Comparison of ENCODE assay signal across 23 mouse cellular contexts in the genomic region with DNA sequence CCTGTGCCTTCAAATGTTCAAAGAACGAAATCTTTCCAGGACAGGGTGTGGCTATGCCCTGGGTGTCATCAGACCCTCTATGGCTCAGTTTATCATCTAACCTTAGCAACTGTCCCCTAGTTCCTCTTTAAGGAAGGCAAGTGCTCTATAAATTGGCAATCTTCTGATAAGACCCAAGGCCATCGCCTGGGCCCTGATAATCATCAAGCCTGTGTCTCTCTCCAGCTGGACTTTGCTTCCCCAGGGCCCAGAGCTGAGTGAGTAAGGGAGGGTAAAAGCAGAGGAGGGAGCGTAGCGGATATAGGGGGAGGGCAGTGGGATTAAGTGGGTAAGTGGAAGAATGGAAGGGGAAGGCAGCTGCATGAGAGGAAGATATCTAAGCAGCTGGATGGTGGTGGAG. TPM values are rescaled to one million over a fixed set of nuclear protein-coding genes. Genes with fewer than 3 reads are reported as not detected.
A peak's percentile ranks its signal among the peaks of the same experiment; 100 is the strongest.
DNase-seq lines count a peak whose midpoint lies in the region; ATAC-seq and TF ChIP-seq lines count a peak whose summit lies in the region.
"Had no signal": no experiment of that assay in that cellular context is flagged by ENCODE, and none has a peak within 500 bp of the region (broad histone marks: within the 10 kb centered on the region; RNA-seq: fewer than 3 reads in every experiment).

No protein-coding gene starts in this region.

- H3K4me1 ChIP-seq in midbrain, embryonic 13.5 days (replicated peaks): no peaks in the 10 kb centered on the region
- H3K4me1 ChIP-seq in midbrain, embryonic 15.5 days: no peaks in the 10 kb centered on the region
- peaks cover 23 to 24% of the 10 kb centered on the region in 2 experiments for H3K4me1 ChIP-seq in liver, embryonic 14.5 days (replicated peaks; ENCODE audit: control insufficient read depth in 2 of 2, insufficient read depth in 2 of 2, low read length in 1 of 2)
- H3K4me1 ChIP-seq in hindbrain, embryonic 14.5 days (replicated peaks; ENCODE audit: control insufficient read depth, insufficient read depth, low read length): no peaks in the 10 kb centered on the region
- H3K4me1 ChIP-seq: limb, embryonic 15.5 days had no signal

- TF ChIP-seq CTCF in liver, embryonic 14.5 days (IDR thresholded peaks at IDR 0.05; ENCODE audit: low read depth): no peak

- no peak for TF ChIP-seq EP300 in liver, embryonic 14.5 days (IDR thresholded peaks at IDR 0.05; ENCODE audit: low read depth)

- no peak overlapping the region for H3K4me2 ChIP-seq in midbrain, embryonic 13.5 days (replicated peaks)
- no peak overlapping the region for H3K4me2 ChIP-seq in midbrain, embryonic 15.5 days
- H3K4me2 ChIP-seq in liver, embryonic 14.5 days (ENCODE audit: low read depth): no peak overlapping the region
- no peak overlapping the region for H3K4me2 ChIP-seq in hindbrain, embryonic 14.5 days (replicated peaks)
- H3K4me2 ChIP-seq: embryonic facial prominence, embryonic 13.5 days; limb, embryonic 15.5 days had no signal

- H3K4me3 ChIP-seq in midbrain, embryonic 13.5 days (replicated peaks): no peak overlapping the region
- no peak overlapping the region for H3K4me3 ChIP-seq in midbrain, embryonic 15.5 days
- H3K4me3 ChIP-seq in liver, embryonic 14.5 days (ENCODE audit: insufficient read depth in 1 of 2, low read depth in 2 of 2, low read length in 2 of 2): no peak overlapping the region
- H3K4me3 ChIP-seq in hindbrain, embryonic 14.5 days (replicated peaks; ENCODE audit: low read length): no peak overlapping the region
- H3K4me3 ChIP-seq: embryonic facial prominence, embryonic 13.5 days; gastrocnemius, adult 2 months; limb, embryonic 15.5 days; megakaryocyte, embryonic 14.5 days had no signal

- WGBS in midbrain, embryonic 13.5 days: 75% methylated on average over 4 of the region's 4 CpGs
- 71% methylated on average over 4 of the region's 4 CpGs for WGBS in midbrain, embryonic 15.5 days
- WGBS in liver, embryonic 14.5 days (ENCODE audit: insufficient replicate concordance): 44% methylated on average over 4 of the region's 4 CpGs
- WGBS in hindbrain, embryonic 14.5 days: 88% methylated on average over 4 of the region's 4 CpGs

- H3K9me3 ChIP-seq in midbrain, embryonic 13.5 days: no peaks in the 10 kb centered on the region
- no peaks in the 10 kb centered on the region for H3K9me3 ChIP-seq in midbrain, embryonic 15.5 days
- no peaks in the 10 kb centered on the region for H3K9me3 ChIP-seq in liver, embryonic 14.5 days (ENCODE audit: control insufficient read depth, low read length)
- H3K9me3 ChIP-seq in hindbrain, embryonic 14.5 days (ENCODE audit: control insufficient read depth, low read length): no peaks in the 10 kb centered on the region
- H3K9me3 ChIP-seq: embryonic facial prominence, embryonic 13.5 days; limb, embryonic 15.5 days; megakaryocyte, embryonic 14.5 days had no signal

- ATAC-seq in midbrain, embryonic 13.5 days: no peak
- no peak for ATAC-seq in midbrain, embryonic 15.5 days (replicated peaks)
- ATAC-seq in granulocyte monocyte progenitor cell, adult 5-6 weeks (replicated peaks; ENCODE audit: poor library complexity, severe bottlenecking): 0 out of 2 replicates have a peak, but pooled peaks have one; percentile 20
- no peak for ATAC-seq in liver, embryonic 14.5 days (ENCODE audit: insufficient read depth)
- ATAC-seq in activated CD4-positive, CD25-positive, alpha-beta regulatory T cell, adult 4 months: no peak
- ATAC-seq in hindbrain, embryonic 14.5 days (ENCODE audit: low FRiP score): no peak
- ATAC-seq: hindbrain, postnatal 0 days; lung, postnatal 0 days had no signal

- no peaks in the 10 kb centered on the region for H3K36me3 ChIP-seq in midbrain, embryonic 13.5 days
- no peaks in the 10 kb centered on the region for H3K36me3 ChIP-seq in midbrain, embryonic 15.5 days (replicated peaks)
- H3K36me3 ChIP-seq in liver, embryonic 14.5 days (replicated peaks; ENCODE audit: control insufficient read depth, insufficient read depth, low read depth): no peaks in the 10 kb centered on the region; the same call in 1 of the 2 replicates
- H3K36me3 ChIP-seq in hindbrain, embryonic 14.5 days (replicated peaks; ENCODE audit: control insufficient read depth, insufficient read depth): no peaks in the 10 kb centered on the region
- H3K36me3 ChIP-seq: limb, embryonic 15.5 days had no signal

- no peak overlapping the region for H3K27ac ChIP-seq in midbrain, embryonic 13.5 days
- no peak overlapping the region for H3K27ac ChIP-seq in midbrain, embryonic 15.5 days
- H3K27ac ChIP-seq in liver, embryonic 14.5 days: no peak overlapping the region
- H3K27ac ChIP-seq in hindbrain, embryonic 14.5 days: no peak overlapping the region
- H3K27ac ChIP-seq: embryonic facial prominence, embryonic 13.5 days; gastrocnemius, adult 2 months; hindbrain, postnatal 0 days; limb, embryonic 15.5 days had no signal

- H3K27me3 ChIP-seq in midbrain, embryonic 13.5 days: no peaks in the 10 kb centered on the region
- H3K27me3 ChIP-seq in midbrain, embryonic 15.5 days (replicated peaks): no peaks in the 10 kb centered on the region
- H3K27me3 ChIP-seq in liver, embryonic 14.5 days (ENCODE audit: control insufficient read depth, insufficient read depth, low read length): no peaks in the 10 kb centered on the region
- H3K27me3 ChIP-seq in hindbrain, embryonic 14.5 days (ENCODE audit: control insufficient read depth, insufficient read depth, low read length): no peaks in the 10 kb centered on the region
- H3K27me3 ChIP-seq: embryonic facial prominence, embryonic 13.5 days; limb, embryonic 15.5 days; megakaryocyte, embryonic 14.5 days had no signal

- no peak for DNase-seq in liver, embryonic 14.5 days (ENCODE audit: low read depth in 3 of 3, low spot score in 3 of 3)
- DNase-seq in yolk sac, embryonic 10.5 days (ENCODE audit: low spot score): peak; percentile 71
- no peak for DNase-seq in hindbrain, embryonic 14.5 days (ENCODE audit: low spot score)
- DNase-seq: adrenal gland, postnatal 14 days; cerebellum, adult 18-20 months; gastrocnemius, adult 2 months; heart, adult 18-20 months; heart, postnatal 10 days; kidney, postnatal 4 days; thymus, adult 2 months had no signal

- 0 out of 2 replicates have a peak overlapping the region, but pooled peaks have one; percentile 1 for H3K9ac ChIP-seq in midbrain, embryonic 13.5 days (replicated peaks)
- H3K9ac ChIP-seq in midbrain, embryonic 15.5 days: no peak overlapping the region
- H3K9ac ChIP-seq in liver, embryonic 14.5 days (replicated peaks): peak overlapping the region; percentile 18; the same call in 1 of the 2 replicates
- no peak overlapping the region for H3K9ac ChIP-seq in hindbrain, embryonic 14.5 days
- H3K9ac ChIP-seq: embryonic facial prominence, embryonic 13.5 days; limb, embryonic 15.5 days had no signal

RNA-seq across cellular contexts. Expression of gene Naaladl1, which starts 1.1 kb away (rescaled TPM):
- 0.52 and 0.58 TPM in 2 replicates for polyA plus RNA-seq in midbrain, embryonic 13.5 days (2015; fragmentation: Nextera tagmentation; extraction: Ambion mirVana)
- 0.41 and 0.53 TPM in 2 replicates for polyA plus RNA-seq in midbrain, embryonic 15.5 days (2015; fragmentation: Nextera tagmentation; extraction: Ambion mirVana)
- 0.28 and 1.1 TPM in 2 replicates for total RNA-seq in granulocyte monocyte progenitor cell, adult 5-6 weeks (2014; fragmentation: Nextera tagmentation)
- total RNA-seq in granulocyte monocyte progenitor cell, adult 5-6 weeks (2017): not detected in 2 replicates
- polyA plus RNA-seq in liver, embryonic 14.5 days (2012; rRNA removed): 4.3 and 6.4 TPM in 2 replicates
- 1.1 and 1.9 TPM in 2 replicates for polyA plus RNA-seq in liver, embryonic 14.5 days (2014; fragmentation: Nextera tagmentation; extraction: Ambion mirVana)
- not detected for polyA plus RNA-seq in activated CD4-positive, CD25-positive, alpha-beta regulatory T cell, adult 4 months (2017; shearing (Covaris generic))
- 0.52 and 0.59 TPM in 2 replicates for polyA plus RNA-seq in hindbrain, embryonic 14.5 days (2014; fragmentation: Nextera tagmentation; extraction: Ambion mirVana)
- total RNA-seq: gastrocnemius, adult 2 months; heart, adult 18-20 months; layer of hippocampus, postnatal 14 days; left cerebral cortex, postnatal 14 days; neutrophil, adult 5-6 weeks had no signal
- polyA plus RNA-seq: lung, postnatal 0 days had no signal

RNA-seq across cellular contexts. Expression of gene AC131692.1, which starts 10.3 kb away (rescaled TPM):
- polyA plus RNA-seq in midbrain, embryonic 13.5 days (2015; fragmentation: Nextera tagmentation; extraction: Ambion mirVana): not detected in 2 replicates
- polyA plus RNA-seq in midbrain, embryonic 15.5 days (2015; fragmentation: Nextera tagmentation; extraction: Ambion mirVana): not detected in 2 replicates
- 2.7 TPM in 1 of 2 replicates, not detected in the other for total RNA-seq in granulocyte monocyte progenitor cell, adult 5-6 weeks (2014; fragmentation: Nextera tagmentation)
- total RNA-seq in granulocyte monocyte progenitor cell, adult 5-6 weeks (2017): 2.2 TPM in 1 of 2 replicates, not detected in the other
- polyA plus RNA-seq in liver, embryonic 14.5 days (2012; rRNA removed): 0.68 TPM in 1 of 2 replicates, not detected in the other
- polyA plus RNA-seq in liver, embryonic 14.5 days (2014; fragmentation: Nextera tagmentation; extraction: Ambion mirVana): 0.22 TPM in 1 of 2 replicates, not detected in the other
- not detected for polyA plus RNA-seq in activated CD4-positive, CD25-positive, alpha-beta regulatory T cell, adult 4 months (2017; shearing (Covaris generic))
- not detected in 2 replicates for polyA plus RNA-seq in hindbrain, embryonic 14.5 days (2014; fragmentation: Nextera tagmentation; extraction: Ambion mirVana)
- total RNA-seq: gastrocnemius, adult 2 months; heart, adult 18-20 months; hindbrain, postnatal 0 days; layer of hippocampus, postnatal 14 days; left cerebral cortex, postnatal 14 days; neutrophil, adult 5-6 weeks had no signal
- polyA plus RNA-seq: cortical plate, adult 2 months; hindbrain, postnatal 0 days; limb, embryonic 15.5 days; lung, postnatal 0 days had no signal

RNA-seq across cellular contexts. Expression of gene Sac3d1, which starts 14.0 kb away (rescaled TPM):
- 35.1 and 41.8 TPM in 2 replicates for polyA plus RNA-seq in midbrain, embryonic 13.5 days (2015; fragmentation: Nextera tagmentation; extraction: Ambion mirVana)
- 48.3 and 51.2 TPM in 2 replicates for polyA plus RNA-seq in midbrain, embryonic 15.5 days (2015; fragmentation: Nextera tagmentation; extraction: Ambion mirVana)
- 8.5 and 10.2 TPM in 2 replicates for total RNA-seq in granulocyte monocyte progenitor cell, adult 5-6 weeks (2014; fragmentation: Nextera tagmentation)
- total RNA-seq in granulocyte monocyte progenitor cell, adult 5-6 weeks (2017): 5.9 and 7.2 TPM in 2 replicates
- 18.4 and 25.5 TPM in 2 replicates for polyA plus RNA-seq in liver, embryonic 14.5 days (2012; rRNA removed)
- polyA plus RNA-seq in liver, embryonic 14.5 days (2014; fragmentation: Nextera tagmentation; extraction: Ambion mirVana): 22.7 and 22.9 TPM in 2 replicates
- 1 to 10 TPM; 2.5 to 2.6 TPM for polyA plus RNA-seq in activated CD4-positive, CD25-positive, alpha-beta regulatory T cell, adult 4 months (2017; shearing (Covaris generic))
- 51.3 and 54.5 TPM in 2 replicates for polyA plus RNA-seq in hindbrain, embryonic 14.5 days (2014; fragmentation: Nextera tagmentation; extraction: Ambion mirVana)

RNA-seq across cellular contexts. Expression of gene Cdca5, which starts 19.7 kb away (rescaled TPM):
- polyA plus RNA-seq in midbrain, embryonic 13.5 days (2015; fragmentation: Nextera tagmentation; extraction: Ambion mirVana): 19.1 and 19.3 TPM in 2 replicates
- 5.1 and 7.2 TPM in 2 replicates for polyA plus RNA-seq in midbrain, embryonic 15.5 days (2015; fragmentation: Nextera tagmentation; extraction: Ambion mirVana)
- 39.0 and 43.6 TPM in 2 replicates for total RNA-seq in granulocyte monocyte progenitor cell, adult 5-6 weeks (2014; fragmentation: Nextera tagmentation)
- 34.8 and 42.1 TPM in 2 replicates for total RNA-seq in granulocyte monocyte progenitor cell, adult 5-6 weeks (2017)
- 17.6 and 23.1 TPM in 2 replicates for polyA plus RNA-seq in liver, embryonic 14.5 days (2012; rRNA removed)
- 30.9 and 33.7 TPM in 2 replicates for polyA plus RNA-seq in liver, embryonic 14.5 days (2014; fragmentation: Nextera tagmentation; extraction: Ambion mirVana)
- polyA plus RNA-seq in activated CD4-positive, CD25-positive, alpha-beta regulatory T cell, adult 4 months (2017; shearing (Covaris generic)): 1 to 10 TPM; 6.7 to 9.3 TPM
- 6.3 and 6.8 TPM in 2 replicates for polyA plus RNA-seq in hindbrain, embryonic 14.5 days (2014; fragmentation: Nextera tagmentation; extraction: Ambion mirVana)
- total RNA-seq: gastrocnemius, adult 2 months had no signal

RNA-seq across cellular contexts. Expression of gene Zfpl1, which starts 19.7 kb away (rescaled TPM):
- 83.3 and 84.8 TPM in 2 replicates for polyA plus RNA-seq in midbrain, embryonic 13.5 days (2015; fragmentation: Nextera tagmentation; extraction: Ambion mirVana)
- polyA plus RNA-seq in midbrain, embryonic 15.5 days (2015; fragmentation: Nextera tagmentation; extraction: Ambion mirVana): 86.8 and 87.6 TPM in 2 replicates
- total RNA-seq in granulocyte monocyte progenitor cell, adult 5-6 weeks (2014; fragmentation: Nextera tagmentation): 11.9 and 21.6 TPM in 2 replicates
- total RNA-seq in granulocyte monocyte progenitor cell, adult 5-6 weeks (2017): 19.9 and 30.2 TPM in 2 replicates
- polyA plus RNA-seq in liver, embryonic 14.5 days (2012; rRNA removed): 20.8 and 24.1 TPM in 2 replicates
- 18.1 and 20.4 TPM in 2 replicates for polyA plus RNA-seq in liver, embryonic 14.5 days (2014; fragmentation: Nextera tagmentation; extraction: Ambion mirVana)
- 10 to 100 TPM; 26.9 to 43.8 TPM for polyA plus RNA-seq in activated CD4-positive, CD25-positive, alpha-beta regulatory T cell, adult 4 months (2017; shearing (Covaris generic))
- 75.1 and 75.4 TPM in 2 replicates for polyA plus RNA-seq in hindbrain, embryonic 14.5 days (2014; fragmentation: Nextera tagmentation; extraction: Ambion mirVana)

Comparison
In these comparisons a context has a peak if more than half of its experiments do, and no peak if none do; other contexts are left out.
1. H3K9ac ChIP-seq: peak in midbrain, embryonic 13.5 days (single experiment) and liver, embryonic 14.5 days (single experiment); none in midbrain, embryonic 15.5 days (single experiment) and hindbrain, embryonic 14.5 days (single experiment).
2. RNA of gene Sac3d1, which starts 14.0 kb away (polyA plus RNA-seq): 51.3 to 54.5 TPM in hindbrain, embryonic 14.5 days, 48.3 to 51.2 TPM in midbrain, embryonic 15.5 days, 35.1 to 41.8 TPM in midbrain, embryonic 13.5 days and 18.4 to 25.5 TPM in liver, embryonic 14.5 days; 2.5 to 2.6 TPM in activated CD4-positive, CD25-positive, alpha-beta regulatory T cell, adult 4 months; every median in the first group is over 4 times any median in the second.